Mouse (Mus musculus): Measurements from ENCODE around the gene Celf5. TPM values are rescaled to one million over a fixed set of nuclear protein-coding genes. Genes with fewer than 3 reads are reported as not detected.

Celf5 gene
- polyA plus RNA-seq, 1 experiment from 2014 or later = 64.4 TPM

- Histone ChIP-seq H3K4me2 (ENCODE audit: low read depth, low read length) (no peak overlapping the region), H3K27me3 (ENCODE audit: control insufficient read depth, insufficient read depth, low read length) (peaks cover 2% of the 10 kb centered on the region; the same call in 1 of the 2 replicates), H3K9ac (replicated peaks; ENCODE audit: low read depth, low read length) (no peak overlapping the region), H3K4me1 (ENCODE audit: control insufficient read depth, insufficient read depth, low read length) (no peaks in the 10 kb centered on the region), H3K27ac (ENCODE audit: low read depth, low read length) (no peak overlapping the region), H3K36me3 (ENCODE audit: control insufficient read depth, insufficient read depth, low read length) (no peaks in the 10 kb centered on the region), H3K9me3 (ENCODE audit: control insufficient read depth, low read length) (no peaks in the 10 kb centered on the region), H3K4me3 (ENCODE audit: low read depth, low read length) (no peak overlapping the region)
- ATAC-seq (ENCODE audit: low read depth) = no peak
- 87% methylated on average over 8 of the region's 8 CpGs for WGBS
Measured at GRCm38 (mm10) chr10:81517227-81517626, 34.7 kb upstream of the Celf5 start.

- no peaks in the 10 kb centered on the region for H3K9me3 ChIP-seq (ENCODE audit: control insufficient read depth, low read length)
- no peaks in the 10 kb centered on the region for H3K36me3 ChIP-seq (ENCODE audit: control insufficient read depth, insufficient read depth, low read length)
- WGBS = 87% methylated on average over 5 of the region's 5 CpGs
- no peak overlapping the region for H3K4me3 ChIP-seq (ENCODE audit: low read depth, low read length)
- H3K9ac ChIP-seq (replicated peaks; ENCODE audit: low read depth, low read length) = no peak overlapping the region
- no peak overlapping the region for H3K27ac ChIP-seq (ENCODE audit: low read depth, low read length)
- no peak for ATAC-seq (ENCODE audit: low read depth)
- peaks cover 2% of the 10 kb centered on the region; the same call in 1 of the 2 replicates for H3K27me3 ChIP-seq (ENCODE audit: control insufficient read depth, insufficient read depth, low read length)
- H3K4me2 ChIP-seq (ENCODE audit: low read depth, low read length) = no peak overlapping the region
- H3K4me1 ChIP-seq (ENCODE audit: control insufficient read depth, insufficient read depth, low read length) = no peaks in the 10 kb centered on the region
Measured at GRCm38 (mm10) chr10:81513798-81514197, 31.3 kb upstream of the Celf5 start.

- Histone ChIP-seq H3K27me3 (ENCODE audit: control insufficient read depth, insufficient read depth, low read length) (peaks cover 2% of the 10 kb centered on the region; the same call in 1 of the 2 replicates), H3K9ac (replicated peaks; ENCODE audit: low read depth, low read length) (no peak overlapping the region), H3K4me1 (ENCODE audit: control insufficient read depth, insufficient read depth, low read length) (no peaks in the 10 kb centered on the region), H3K9me3 (ENCODE audit: control insufficient read depth, low read length) (no peaks in the 10 kb centered on the region), H3K4me2 (ENCODE audit: low read depth, low read length) (no peak overlapping the region), H3K4me3 (ENCODE audit: low read depth, low read length) (no peak overlapping the region), H3K27ac (ENCODE audit: low read depth, low read length) (no peak overlapping the region), H3K36me3 (ENCODE audit: control insufficient read depth, insufficient read depth, low read length) (no peaks in the 10 kb centered on the region)
- 85% methylated on average over 14 of the region's 14 CpGs for WGBS
- ATAC-seq (ENCODE audit: low read depth) = no peak
Measured at GRCm38 (mm10) chr10:81510246-81510810, 27.8 kb upstream of the Celf5 start.

GRCm38 (mm10) chr10:81507691-81508489 is 25.4 kb upstream of the Celf5 start:
- no peak for ATAC-seq (ENCODE audit: low read depth)
- H3K9me3 ChIP-seq (ENCODE audit: control insufficient read depth, low read length) = no peaks in the 10 kb centered on the region
- peaks cover 2% of the 10 kb centered on the region; the same call in 1 of the 2 replicates for H3K27me3 ChIP-seq (ENCODE audit: control insufficient read depth, insufficient read depth, low read length)
- no peaks in the 10 kb centered on the region for H3K36me3 ChIP-seq (ENCODE audit: control insufficient read depth, insufficient read depth, low read length)
- H3K4me2 ChIP-seq (ENCODE audit: low read depth, low read length) = no peak overlapping the region
- no peak overlapping the region for H3K4me3 ChIP-seq (ENCODE audit: low read depth, low read length)
- no peaks in the 10 kb centered on the region for H3K4me1 ChIP-seq (ENCODE audit: control insufficient read depth, insufficient read depth, low read length)
- H3K27ac ChIP-seq (ENCODE audit: low read depth, low read length) = no peak overlapping the region
- H3K9ac ChIP-seq (replicated peaks; ENCODE audit: low read depth, low read length) = no peak overlapping the region
- WGBS = 78% methylated on average over 13 of the region's 13 CpGs

- Histone ChIP-seq H3K27me3 (ENCODE audit: control insufficient read depth, insufficient read depth, low read length) (no peaks in the 10 kb centered on the region), H3K27ac (ENCODE audit: low read depth, low read length) (no peak overlapping the region), H3K4me2 (ENCODE audit: low read depth, low read length) (no peak overlapping the region), H3K9me3 (ENCODE audit: control insufficient read depth, low read length) (no peaks in the 10 kb centered on the region), H3K4me3 (ENCODE audit: low read depth, low read length) (no peak overlapping the region), H3K9ac (replicated peaks; ENCODE audit: low read depth, low read length) (no peak overlapping the region), H3K36me3 (ENCODE audit: control insufficient read depth, insufficient read depth, low read length) (no peaks in the 10 kb centered on the region), H3K4me1 (ENCODE audit: control insufficient read depth, insufficient read depth, low read length) (no peaks in the 10 kb centered on the region)
- ATAC-seq (ENCODE audit: low read depth) = no peak
- WGBS = 38% methylated on average over 6 of the region's 6 CpGs
Measured at GRCm38 (mm10) chr10:81507095-81507494, 24.6 kb upstream of the Celf5 start.

GRCm38 (mm10) chr10:81505016-81505664 is 22.6 kb upstream of the Celf5 start:
- H3K4me1 ChIP-seq (ENCODE audit: control insufficient read depth, insufficient read depth, low read length) = no peaks in the 10 kb centered on the region
- 83% methylated on average over 15 of the region's 15 CpGs for WGBS
- H3K36me3 ChIP-seq (ENCODE audit: control insufficient read depth, insufficient read depth, low read length) = no peaks in the 10 kb centered on the region
- no peak overlapping the region for H3K27ac ChIP-seq (ENCODE audit: low read depth, low read length)
- H3K27me3 ChIP-seq (ENCODE audit: control insufficient read depth, insufficient read depth, low read length) = no peaks in the 10 kb centered on the region
- ATAC-seq (ENCODE audit: low read depth) = no peak
- H3K4me3 ChIP-seq (ENCODE audit: low read depth, low read length) = no peak overlapping the region
- no peaks in the 10 kb centered on the region for H3K9me3 ChIP-seq (ENCODE audit: control insufficient read depth, low read length)
- no peak overlapping the region for H3K9ac ChIP-seq (replicated peaks; ENCODE audit: low read depth, low read length)
- no peak overlapping the region for H3K4me2 ChIP-seq (ENCODE audit: low read depth, low read length)

- Histone ChIP-seq H3K4me2 (ENCODE audit: low read depth, low read length) (peak overlapping the region; percentile 53), H3K27me3 (ENCODE audit: control insufficient read depth, insufficient read depth, low read length) (no peaks in the 10 kb centered on the region), H3K36me3 (ENCODE audit: control insufficient read depth, insufficient read depth, low read length) (no peaks in the 10 kb centered on the region), H3K4me1 (ENCODE audit: control insufficient read depth, insufficient read depth, low read length) (no peaks in the 10 kb centered on the region), H3K27ac (ENCODE audit: low read depth, low read length) (no peak overlapping the region), H3K9me3 (ENCODE audit: control insufficient read depth, low read length) (no peaks in the 10 kb centered on the region), H3K4me3 (ENCODE audit: low read depth, low read length) (peak overlapping the region; percentile 31), H3K9ac (replicated peaks; ENCODE audit: low read depth, low read length) (peak overlapping the region; percentile 37; the same call in 1 of the 2 replicates)
- ATAC-seq (ENCODE audit: low read depth) = peak; percentile 45
- 7% methylated on average over 35 of the region's 36 CpGs for WGBS
Measured at GRCm38 (mm10) chr10:81502658-81503057, 20.1 kb upstream of the Celf5 start.

GRCm38 (mm10) chr10:81501863-81502262 is 19.4 kb upstream of the Celf5 start:
- ATAC-seq (ENCODE audit: low read depth) = no peak

GRCm38 (mm10) chr10:81500032-81500431 is 17.5 kb upstream of the Celf5 start, which contains the start of gene S1pr4:
S1pr4 (minus strand) TSS chr10:81500132.
- no peaks in the 10 kb centered on the region for H3K27me3 ChIP-seq (ENCODE audit: control insufficient read depth, insufficient read depth, low read length)
- WGBS = 84% methylated on average over 3 of the region's 3 CpGs
- peaks cover 13% of the 10 kb centered on the region for H3K4me1 ChIP-seq (ENCODE audit: control insufficient read depth, insufficient read depth, low read length)
- H3K9me3 ChIP-seq (ENCODE audit: control insufficient read depth, low read length) = no peaks in the 10 kb centered on the region
- ATAC-seq (ENCODE audit: low read depth) = no peak
- no peak within 1 kb of the TSS for H3K9ac ChIP-seq (replicated peaks; ENCODE audit: low read depth, low read length)
- no peak within 1 kb of the TSS for H3K4me3 ChIP-seq (ENCODE audit: low read depth, low read length)
- H3K27ac ChIP-seq (ENCODE audit: low read depth, low read length) = no peak within 1 kb of the TSS
- no peaks in the 10 kb centered on the region for H3K36me3 ChIP-seq (ENCODE audit: control insufficient read depth, insufficient read depth, low read length)
- no peak within 1 kb of the TSS for H3K4me2 ChIP-seq (ENCODE audit: low read depth, low read length)

More at GRCm38 (mm10) chr10:81501863-81502262, 19.4 kb upstream of the Celf5 start:
- H3K4me1 ChIP-seq (ENCODE audit: control insufficient read depth, insufficient read depth, low read length) = peaks cover 6% of the 10 kb centered on the region; the same call in 1 of the 2 replicates
- H3K27me3 ChIP-seq (ENCODE audit: control insufficient read depth, insufficient read depth, low read length) = no peaks in the 10 kb centered on the region
- 89% methylated on average over 5 of the region's 5 CpGs for WGBS
- no peaks in the 10 kb centered on the region for H3K36me3 ChIP-seq (ENCODE audit: control insufficient read depth, insufficient read depth, low read length)
- no peak overlapping the region for H3K27ac ChIP-seq (ENCODE audit: low read depth, low read length)
- H3K4me3 ChIP-seq (ENCODE audit: low read depth, low read length) = no peak overlapping the region
- no peaks in the 10 kb centered on the region for H3K9me3 ChIP-seq (ENCODE audit: control insufficient read depth, low read length)
- H3K9ac ChIP-seq (replicated peaks; ENCODE audit: low read depth, low read length) = no peak overlapping the region
- H3K4me2 ChIP-seq (ENCODE audit: low read depth, low read length) = no peak overlapping the region

All from neural tube, embryonic 14.5 days (tissue).